Mouse (Mus musculus) lung, postnatal 14 days (tissue): ENCODE data around the gene Tcl1b3.

Experiments used
- DNase-seq: peaks from one replicate; pipeline ENCODE4 v3.0.0; 2021

Tcl1b3 gene

DNA sequence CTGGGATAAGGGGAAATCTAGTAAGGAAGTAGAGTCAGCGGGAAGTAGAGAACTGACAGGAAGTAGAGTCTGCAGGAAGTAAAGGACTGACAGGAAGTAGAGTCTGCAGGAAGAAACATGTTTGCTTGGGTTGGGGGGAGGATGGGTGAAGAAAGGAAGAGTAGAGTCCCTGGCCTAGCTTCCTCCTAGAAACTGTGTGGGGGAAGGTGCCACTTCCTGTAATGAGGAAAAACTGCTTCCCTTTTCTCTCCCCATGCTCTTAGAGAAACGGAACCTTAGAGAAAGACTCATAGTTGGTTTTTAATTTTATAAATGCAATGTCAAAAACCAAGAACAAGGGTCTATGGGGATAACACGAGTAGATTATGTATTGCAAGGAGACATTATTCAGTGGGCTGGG is 44.2 kb downstream of the Tcl1b3 start:
- DNase-seq, result no peak

DNA sequence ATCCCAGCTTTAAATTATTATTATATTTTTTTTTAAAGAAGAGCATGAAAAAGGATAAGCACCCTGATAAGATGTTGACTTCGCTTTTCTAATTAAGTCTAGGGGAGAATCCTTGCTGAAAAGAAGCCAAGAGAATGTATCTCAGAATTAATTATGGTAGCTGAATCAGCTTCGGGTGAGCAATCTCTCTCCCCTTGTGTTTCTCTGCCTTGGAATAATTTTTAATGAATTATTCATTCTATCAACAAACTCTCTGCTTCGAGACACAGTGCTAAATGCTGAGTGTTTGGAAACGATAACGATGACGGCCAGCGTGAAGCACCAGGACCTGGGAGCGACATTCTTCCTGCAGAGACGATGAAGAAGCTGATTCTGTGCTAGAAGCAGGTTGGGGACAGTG is 48.2 kb downstream of the Tcl1b3 start:
- DNase-seq, result no peak
